Mouse (Mus musculus) olfactory bulb, adult 2 months (tissue): ENCODE measurements around the gene Cntnap2.

Experiments used
- CTCF ChIP-seq: fragments of 200-500 bp; IDR thresholded peaks from 2 replicates; pipeline ENCODE4 v1.5.1; 2012; ENCODE audit warnings: low read depth, mild to moderate bottlenecking, low read length, moderate library complexity; ENCODE audit not compliant: insufficient read depth
- POLR2A ChIP-seq: fragments of 200-500 bp; IDR thresholded peaks from 2 replicates; pipeline ENCODE4 v1.6.1; 2012; ENCODE audit warnings: mild to moderate bottlenecking, low read depth, low read length, moderate library complexity; ENCODE audit not compliant: insufficient read depth

DNA sequence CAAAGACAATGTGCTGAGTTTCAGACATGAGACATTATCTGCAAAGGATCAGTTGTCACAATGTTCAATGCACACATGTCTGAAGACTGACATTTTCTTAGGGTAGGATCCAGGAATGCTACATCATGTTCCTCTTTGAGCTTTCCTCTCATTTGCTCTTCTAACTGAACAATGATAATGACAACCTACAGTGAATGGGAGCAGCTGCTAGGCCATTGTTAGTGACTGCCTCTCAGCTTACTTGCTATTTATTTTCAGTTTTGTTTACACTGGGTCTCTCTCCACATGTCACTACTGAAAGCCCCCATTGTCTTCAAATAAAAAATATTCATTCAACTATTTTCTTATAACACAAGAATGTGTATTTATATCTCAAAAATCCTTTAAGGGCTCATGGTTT, 54.5 kb downstream of the Cntnap2 start:
- TF ChIP-seq CTCF (no peak), POLR2A (no peak)
